Mouse (Mus musculus) hindbrain, embryonic 16.5 days (tissue): ENCODE data around the gene Cyp2j8. TPM values are rescaled to one million over a fixed set of nuclear protein-coding genes. Genes with fewer than 3 reads are reported as not detected.

Experiments used
- polyA plus RNA-seq: library from polyadenylated mRNA; unstranded; fragments of >200 nt; fragmentation: Nextera tagmentation; extraction: Ambion mirVana; gene quantifications from 2 replicates; pipeline ENCODE4 v1.2.1, GENCODE M21; 2015

Cyp2j8 gene
- polyA plus RNA-seq, 1 experiment from 2014 or later: 0.10 TPM

Other genes starting within 250 kb of the Cyp2j8 start
- gene Cyp2j11, start 158.7 kb downstream of the Cyp2j8 start, polyA plus RNA-seq: not detected in 2 replicates
- gene Cyp2j6, start 46.3 kb upstream of the Cyp2j8 start, polyA plus RNA-seq: 6.8 and 8.8 TPM in 2 replicates
- 10.5 and 14.1 TPM in 2 replicates for gene Cyp2j9, start 84.2 kb upstream of the Cyp2j8 start, polyA plus RNA-seq
- gene Cyp2j5, start 156.8 kb upstream of the Cyp2j8 start, polyA plus RNA-seq: not detected in 2 replicates